Mouse (Mus musculus) ES-Bruce4 (cell line): ENCODE measurements around the gene Lcn8. TPM values are rescaled to one million over a fixed set of nuclear protein-coding genes. Genes with fewer than 3 reads are reported as not detected.
A peak's percentile ranks its signal among the peaks of the same experiment; 100 is the strongest.

Experiments
- H3K27ac ChIP-seq: 2 replicates; pipeline ENCODE4 v1.5.1; 2012; ENCODE audit warnings: low read length, inconsistent platforms; ENCODE audit not compliant: insufficient read depth
- H3K27me3 ChIP-seq: 2 replicates; pipeline ENCODE4 v1.6.1; 2012; ENCODE audit warnings: mild to moderate bottlenecking, low read length, inconsistent platforms; ENCODE audit not compliant: control insufficient read depth, poor library complexity, insufficient read depth, severe bottlenecking
- H3K36me3 ChIP-seq: 2 replicates; pipeline ENCODE4 v1.6.1; 2012; ENCODE audit warnings: inconsistent platforms, mild to moderate bottlenecking, low read length, moderate library complexity; ENCODE audit not compliant: control insufficient read depth, poor library complexity, insufficient read depth, severe bottlenecking
- H3K4me1 ChIP-seq: one replicate; pipeline ENCODE4 v1.8.1; 2011; ENCODE audit warnings: low read length; ENCODE audit not compliant: control insufficient read depth, insufficient read depth
- H3K4me3 ChIP-seq: 2 replicates; pipeline ENCODE4 v1.5.1; 2011; ENCODE audit warnings: low read depth, mild to moderate bottlenecking, low read length
- H3K9ac ChIP-seq: 2 replicates; pipeline ENCODE4 v1.6.1; 2012; ENCODE audit warnings: low read depth, mild to moderate bottlenecking, inconsistent platforms; ENCODE audit not compliant: poor library complexity, severe bottlenecking
- H3K9me3 ChIP-seq: replicated peaks from 2 replicates; pipeline ENCODE4 v1.6.1; 2012; ENCODE audit warnings: mild to moderate bottlenecking, low read length, inconsistent platforms; ENCODE audit not compliant: control insufficient read depth, poor library complexity, insufficient read depth, severe bottlenecking
- CTCF ChIP-seq: IDR thresholded peaks from one replicate; pipeline ENCODE4 v1.8.1; 2011; ENCODE audit warnings: low read depth, low read length
- EP300 ChIP-seq: IDR thresholded peaks from 2 replicates; pipeline ENCODE4 v1.6.1; 2011; ENCODE audit warnings: low read depth, low read length; ENCODE audit not compliant: insufficient read depth
- POLR2A ChIP-seq: IDR thresholded peaks from one replicate; pipeline ENCODE4 v1.8.1; 2011; ENCODE audit warnings: low read length; ENCODE audit not compliant: insufficient read depth
- polyA plus RNA-seq: library from polyadenylated mRNA; stranded (reverse); fragments of >200 nt; gene quantifications from 2 replicates; pipeline ENCODE4 v1.2.4, GENCODE M21; 2011; ENCODE audit warnings: low read depth; ENCODE audit not compliant: missing spikeins, insufficient read depth, insufficient read length

Lcn8 gene
- polyA plus RNA-seq, 1 experiment, result not detected

GRCm38 (mm10) chr2:25660279-25660678, 7.4 kb downstream of the Lcn8 start:
- H3K27me3 ChIP-seq, result no peaks in the 10 kb centered on the region
- H3K9ac ChIP-seq, result no peak overlapping the region
- H3K27ac ChIP-seq, result no peak overlapping the region
- TF ChIP-seq CTCF (no peak), POLR2A (no peak), EP300 (no peak)
- H3K36me3 ChIP-seq, result no peaks in the 10 kb centered on the region
- H3K4me1 ChIP-seq, result no peaks in the 10 kb centered on the region
- no peak overlapping the region for H3K4me3 ChIP-seq
- no peaks in the 10 kb centered on the region for H3K9me3 ChIP-seq

- no peak for TF ChIP-seq CTCF
- TF ChIP-seq POLR2A, result no peak
- TF ChIP-seq EP300, result no peak
- Histone ChIP-seq H3K4me1 (no peaks in the 10 kb centered on the region), H3K27me3 (no peaks in the 10 kb centered on the region), H3K9ac (no peak overlapping the region), H3K27ac (no peak overlapping the region), H3K4me3 (no peak overlapping the region), H3K36me3 (no peaks in the 10 kb centered on the region), H3K9me3 (no peaks in the 10 kb centered on the region)
Observed at GRCm38 (mm10) chr2:25661245-25661970, 8.5 kb downstream of the Lcn8 start.

- Histone ChIP-seq H3K27ac (no peak overlapping the region), H3K9ac (no peak overlapping the region), H3K27me3 (no peaks in the 10 kb centered on the region), H3K4me1 (no peaks in the 10 kb centered on the region), H3K9me3 (no peaks in the 10 kb centered on the region), H3K4me3 (no peak overlapping the region), H3K36me3 (no peaks in the 10 kb centered on the region)
- TF ChIP-seq POLR2A, result no peak
- TF ChIP-seq CTCF, result peak; percentile 73
- no peak for TF ChIP-seq EP300
Observed at GRCm38 (mm10) chr2:25663511-25663910, 10.6 kb downstream of the Lcn8 start.

GRCm38 (mm10) chr2:25664125-25664524, 11.2 kb downstream of the Lcn8 start:
- Histone ChIP-seq H3K4me3 (no peak overlapping the region), H3K9ac (no peak overlapping the region), H3K27me3 (no peaks in the 10 kb centered on the region), H3K36me3 (no peaks in the 10 kb centered on the region), H3K4me1 (no peaks in the 10 kb centered on the region), H3K27ac (no peak overlapping the region), H3K9me3 (no peaks in the 10 kb centered on the region)
- TF ChIP-seq CTCF, result no peak
- TF ChIP-seq POLR2A, result no peak

- no peaks in the 10 kb centered on the region for H3K36me3 ChIP-seq
- H3K9me3 ChIP-seq, result no peaks in the 10 kb centered on the region
- no peaks in the 10 kb centered on the region for H3K27me3 ChIP-seq
- no peak overlapping the region for H3K4me3 ChIP-seq
- no peak overlapping the region for H3K27ac ChIP-seq
- no peak overlapping the region for H3K9ac ChIP-seq
- TF ChIP-seq POLR2A (no peak), EP300 (no peak), CTCF (no peak)
- no peaks in the 10 kb centered on the region for H3K4me1 ChIP-seq
Observed at GRCm38 (mm10) chr2:25666516-25666915, 13.6 kb downstream of the Lcn8 start.

GRCm38 (mm10) chr2:25676486-25676885, 23.6 kb downstream of the Lcn8 start, which contains the start of gene Lcn6:
Gene Lcn6, plus strand, starts transcription at chr2:25676786.
- Histone ChIP-seq H3K4me3 (no peak within 1 kb of the TSS), H3K36me3 (no peaks in the 10 kb centered on the region), H3K27ac (no peak within 1 kb of the TSS), H3K9me3 (no peaks in the 10 kb centered on the region), H3K9ac (no peak within 1 kb of the TSS), H3K27me3 (no peaks in the 10 kb centered on the region), H3K4me1 (no peaks in the 10 kb centered on the region)
- TF ChIP-seq CTCF, result no peak
- TF ChIP-seq POLR2A, result no peak
- TF ChIP-seq EP300, result no peak
